Mouse (Mus musculus) left cerebral cortex, adult 2 months (tissue): Measurements from ENCODE around the gene Hmcn1. TPM values are rescaled to one million over a fixed set of nuclear protein-coding genes. Genes with fewer than 3 reads are reported as not detected.

ENCODE experiments used
- DNase-seq, 2 experiments: peaks; one replicate each; pipeline ENCODE4 v3.0.0; 2021 to 2022; ENCODE audit warnings: low spot score in 2 of 2, mixed read lengths in 1 of 2; ENCODE audit errors: extremely low spot score in 1 of 2
- H3K27ac ChIP-seq: fragments of 200-600 bp; 2 replicates; pipeline ENCODE4 v1.8.1; 2022
- H3K4me3 ChIP-seq: fragments of 200-600 bp; 2 replicates; pipeline ENCODE4 v1.8.1; 2022
- CTCF ChIP-seq: fragments of 200-600 bp; IDR thresholded peaks from 2 replicates; pipeline ENCODE4 v1.8.1; 2022; ENCODE audit warnings: antibody characterized with exemption, mild to moderate bottlenecking, moderate library complexity
- intact Hi-C: fragments of 180-260 bp; cut with DNase I; formaldehyde crosslinking; loops from one replicate; pipeline ENCODE4 v1.15.1; 2025
- total RNA-seq, 2 experiments: library from RNA; stranded (reverse); gene quantifications; 2 replicates each; pipeline ENCODE4 v1.2.3; 2021

Gene Hmcn1
- total RNA-seq, 2 experiments from 2014 or later = 1.6 to 3.5 TPM

DNA sequence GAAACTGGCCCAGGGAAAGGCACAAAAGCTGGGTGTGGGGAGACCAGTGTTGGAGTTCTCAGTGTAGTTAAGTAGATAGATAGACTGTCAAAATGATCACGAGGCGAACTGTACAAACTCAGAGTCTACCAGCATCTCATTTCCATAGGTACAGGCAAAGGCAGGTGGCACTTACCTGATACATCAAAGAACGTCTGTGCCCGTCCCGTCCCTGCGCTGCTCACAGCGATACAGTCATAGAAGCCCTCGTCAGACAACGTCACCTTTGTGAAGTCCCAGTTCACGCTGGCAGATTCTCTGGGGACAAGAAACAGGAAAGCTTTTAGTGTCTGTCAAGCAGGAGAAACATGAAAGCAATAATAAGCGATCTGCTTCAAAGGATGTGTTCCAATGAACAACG lies 190.6 kb downstream of the Hmcn1 start:
- intact Hi-C loops = no loop called here
- DNase-seq = no peak
- no peak overlapping the region for H3K27ac ChIP-seq
- no peak overlapping the region for H3K4me3 ChIP-seq
- no peak for TF ChIP-seq CTCF

DNA sequence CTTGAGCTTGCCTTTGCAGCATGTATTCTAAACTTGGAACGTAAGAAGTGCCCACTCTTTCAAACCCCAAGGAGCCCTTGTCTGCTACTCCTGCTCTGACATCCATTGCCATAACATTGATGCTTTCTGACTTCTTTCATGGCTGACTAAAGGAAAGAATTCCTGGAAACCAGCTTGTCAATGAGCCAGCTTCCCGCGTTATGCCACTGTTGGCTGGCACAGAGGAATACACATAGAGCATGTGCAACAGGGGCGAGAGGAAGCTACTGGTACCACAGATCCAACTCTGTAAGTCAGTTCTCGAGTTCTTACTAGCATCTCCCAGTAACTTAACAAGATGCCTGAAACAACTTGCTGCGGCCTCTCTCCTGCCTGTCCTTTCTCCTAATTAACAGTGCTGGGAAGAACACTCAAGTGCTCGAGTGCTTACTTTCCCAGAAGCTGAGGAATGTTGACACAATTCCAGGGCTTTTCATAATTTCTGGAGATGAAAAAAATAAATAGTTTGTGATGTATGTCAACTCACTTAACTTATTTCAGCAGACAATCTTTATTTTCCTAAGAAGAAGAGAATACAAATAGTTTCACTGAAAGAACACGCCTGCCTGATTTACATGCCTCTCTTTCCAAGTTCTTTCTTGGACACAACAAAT lies 192.5 kb downstream of the Hmcn1 start:
- no peak for DNase-seq
- Histone ChIP-seq H3K27ac (no peak overlapping the region), H3K4me3 (no peak overlapping the region)
- intact Hi-C loops = no loop called here
- TF ChIP-seq CTCF = no peak

DNA sequence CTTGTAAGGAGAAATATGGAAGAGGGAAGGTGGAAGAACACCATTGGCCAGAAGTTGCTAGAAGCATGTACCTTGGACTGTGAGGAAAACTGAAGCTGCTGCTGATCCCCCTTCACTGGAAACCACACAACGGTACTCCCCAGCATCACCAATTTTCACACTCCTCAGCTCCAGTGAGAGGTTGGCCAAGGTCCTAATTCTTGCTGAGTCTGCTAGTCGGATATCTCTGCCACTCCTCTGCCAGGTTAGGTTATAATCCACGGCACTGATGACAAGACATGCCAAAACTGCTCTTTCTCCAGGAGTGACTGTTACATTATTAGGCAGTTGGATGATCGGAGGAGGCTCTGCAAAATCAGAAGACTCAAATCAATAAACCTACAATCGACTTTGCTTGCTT lies 194.6 kb downstream of the Hmcn1 start:
- intact Hi-C loops = no loop called here
- TF ChIP-seq CTCF = no peak
- H3K27ac ChIP-seq = no peak overlapping the region
- H3K4me3 ChIP-seq = no peak overlapping the region
- no peak for DNase-seq

DNA sequence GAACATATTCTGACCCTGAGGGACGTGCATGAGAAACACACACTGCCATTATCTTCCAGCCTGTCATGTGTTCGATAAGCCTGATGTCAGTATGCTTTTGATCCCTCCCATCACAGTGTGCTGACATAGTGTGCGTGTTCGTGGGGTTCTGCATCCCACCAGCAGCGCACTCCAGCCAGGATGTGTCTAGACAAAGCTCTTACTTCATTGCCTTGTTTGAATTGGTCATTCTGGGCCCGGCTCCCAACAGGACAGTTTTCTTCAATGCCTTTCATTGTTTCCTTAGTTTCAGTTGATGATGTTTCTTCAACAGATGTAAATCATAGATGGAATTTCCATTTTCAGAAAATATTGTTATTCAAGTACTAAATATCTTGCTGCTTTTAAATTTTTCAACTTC lies 206.5 kb downstream of the Hmcn1 start:
- H3K4me3 ChIP-seq = no peak overlapping the region
- no peak for DNase-seq
- no peak for TF ChIP-seq CTCF
- intact Hi-C loops = no loop called here
- H3K27ac ChIP-seq = no peak overlapping the region

DNA sequence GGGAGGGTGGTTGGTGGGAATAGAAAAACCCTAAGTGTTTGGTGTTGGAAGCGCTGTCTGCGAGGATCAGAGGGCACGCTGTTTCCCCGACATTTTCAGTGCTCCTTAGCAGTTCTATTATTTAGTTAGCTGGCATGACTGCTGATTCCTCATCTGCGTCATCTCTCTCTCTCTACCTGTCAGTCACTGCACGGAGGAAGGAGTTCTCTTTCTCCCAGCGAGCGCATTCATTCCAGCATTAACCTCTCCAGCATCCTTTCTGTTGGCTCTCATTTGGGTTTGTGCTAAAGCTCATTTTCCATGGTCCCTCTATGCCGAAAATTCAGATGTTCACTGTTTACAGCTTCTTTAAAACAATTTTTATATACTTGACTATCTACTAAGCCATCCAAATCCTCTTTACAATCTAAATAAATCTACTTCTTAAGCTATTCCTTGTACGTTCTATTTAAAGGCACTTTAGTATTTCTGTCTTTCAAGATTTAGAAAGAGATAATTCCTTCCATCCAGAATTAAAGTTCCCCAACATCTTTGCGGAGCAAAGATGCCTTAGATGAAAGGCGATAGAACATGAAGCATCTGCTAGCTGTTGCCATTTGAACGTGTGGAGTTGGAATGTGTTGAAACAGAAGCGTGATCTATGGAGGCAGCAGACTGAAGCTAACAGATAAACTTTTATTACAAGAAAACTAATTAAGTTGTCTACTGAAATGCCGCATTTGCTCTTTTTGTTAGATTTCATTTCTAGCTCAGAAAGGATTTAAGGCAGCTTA lies 210.0 kb downstream of the Hmcn1 start:
- DNase-seq = no peak
- no peak for TF ChIP-seq CTCF
- H3K27ac ChIP-seq = no peak overlapping the region
- intact Hi-C loops = loop anchor here (5.0 kb wide), 1 partner anchor 139 kb away; no protein-coding TSS in a partner anchor
- no peak overlapping the region for H3K4me3 ChIP-seq

DNA sequence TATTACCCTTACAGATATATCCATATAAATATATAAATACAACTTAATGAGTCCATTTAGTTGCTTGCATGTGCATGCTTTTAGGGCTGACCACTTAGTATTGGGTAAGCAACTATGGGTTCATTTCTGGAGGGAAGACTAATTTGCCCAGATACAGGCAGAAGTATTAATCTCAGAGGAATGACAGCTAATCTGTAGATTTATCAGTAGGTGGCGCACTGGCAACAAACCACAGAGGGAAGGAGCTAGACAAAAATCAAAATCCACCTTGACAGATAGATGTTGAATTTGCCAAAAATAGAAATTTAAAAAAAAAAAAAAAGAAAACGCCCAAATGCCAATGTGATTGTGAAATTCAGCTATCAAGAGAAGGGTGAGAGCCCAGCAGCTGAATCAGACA lies 213.3 kb downstream of the Hmcn1 start:
- DNase-seq = no peak
- intact Hi-C loops = loop anchor here (1.0 to 5.0 kb wide), 2 partner anchors 142 to 229 kb away; no protein-coding TSS in a partner anchor
- Histone ChIP-seq H3K27ac (no peak overlapping the region), H3K4me3 (no peak overlapping the region)
- TF ChIP-seq CTCF = peak; percentile 43

DNA sequence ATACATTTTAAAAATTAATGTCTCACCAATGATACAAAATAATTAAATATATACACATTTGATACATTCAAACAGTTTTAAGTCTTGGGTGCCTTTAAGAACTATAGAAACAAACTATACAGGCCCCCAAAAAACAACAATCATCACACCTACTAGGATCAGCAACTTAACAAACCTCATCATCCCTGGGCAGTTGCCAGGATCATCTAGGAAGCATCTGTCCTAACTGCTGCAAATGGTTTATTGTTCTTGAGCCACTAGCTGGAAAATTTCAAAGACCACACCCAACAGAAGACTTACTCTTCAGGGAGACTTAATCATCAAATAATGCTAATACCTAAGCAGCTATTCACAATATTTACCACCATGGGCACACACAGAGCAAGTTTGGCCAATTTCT lies 216.5 kb downstream of the Hmcn1 start:
- no peak for DNase-seq
- Histone ChIP-seq H3K27ac (no peak overlapping the region), H3K4me3 (no peak overlapping the region)
- intact Hi-C loops = no loop called here
- no peak for TF ChIP-seq CTCF

DNA sequence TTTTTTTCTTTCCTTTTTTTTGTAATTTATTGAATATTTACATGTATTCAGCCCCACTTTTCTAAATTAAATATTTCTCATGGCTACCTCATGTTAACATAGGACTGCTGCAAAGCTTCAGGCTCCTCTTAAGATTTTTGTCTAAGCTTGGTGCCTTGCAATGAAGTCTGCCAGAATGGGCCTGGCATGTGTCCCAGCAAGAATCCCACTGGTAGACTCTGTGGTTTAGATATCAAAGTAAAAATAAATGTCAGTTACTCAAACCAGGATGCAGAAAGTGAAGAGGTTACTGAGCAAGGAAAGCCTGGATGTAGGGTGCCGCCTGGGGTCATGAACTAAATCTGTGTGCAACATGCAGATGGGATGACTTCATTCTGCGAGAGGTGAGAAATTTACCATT lies 217.5 kb downstream of the Hmcn1 start:
- no peak overlapping the region for H3K4me3 ChIP-seq
- no peak overlapping the region for H3K27ac ChIP-seq
- DNase-seq = no peak
- intact Hi-C loops = no loop called here
- no peak for TF ChIP-seq CTCF

DNA sequence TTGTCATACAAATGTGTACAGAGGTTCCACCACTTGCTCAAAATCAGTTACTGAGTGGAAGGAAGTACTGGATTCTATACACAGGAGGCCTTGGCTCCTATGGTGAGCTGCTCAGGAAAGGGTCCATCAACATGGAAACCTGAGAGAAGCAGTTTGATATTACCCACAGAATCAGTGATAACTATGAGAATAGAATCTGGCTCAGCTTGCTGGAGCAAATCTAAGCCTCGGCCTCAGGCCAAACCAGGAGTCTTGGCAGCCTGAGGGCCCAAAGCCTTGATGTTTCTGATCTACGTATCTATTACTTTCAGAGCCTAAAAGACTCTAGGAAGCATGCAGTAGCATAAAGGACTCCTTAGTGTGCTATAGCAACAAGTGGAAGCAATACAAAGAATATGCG lies 220.3 kb downstream of the Hmcn1 start:
- no peak overlapping the region for H3K27ac ChIP-seq
- intact Hi-C loops = no loop called here
- H3K4me3 ChIP-seq = no peak overlapping the region
- DNase-seq = no peak
- no peak for TF ChIP-seq CTCF

DNA sequence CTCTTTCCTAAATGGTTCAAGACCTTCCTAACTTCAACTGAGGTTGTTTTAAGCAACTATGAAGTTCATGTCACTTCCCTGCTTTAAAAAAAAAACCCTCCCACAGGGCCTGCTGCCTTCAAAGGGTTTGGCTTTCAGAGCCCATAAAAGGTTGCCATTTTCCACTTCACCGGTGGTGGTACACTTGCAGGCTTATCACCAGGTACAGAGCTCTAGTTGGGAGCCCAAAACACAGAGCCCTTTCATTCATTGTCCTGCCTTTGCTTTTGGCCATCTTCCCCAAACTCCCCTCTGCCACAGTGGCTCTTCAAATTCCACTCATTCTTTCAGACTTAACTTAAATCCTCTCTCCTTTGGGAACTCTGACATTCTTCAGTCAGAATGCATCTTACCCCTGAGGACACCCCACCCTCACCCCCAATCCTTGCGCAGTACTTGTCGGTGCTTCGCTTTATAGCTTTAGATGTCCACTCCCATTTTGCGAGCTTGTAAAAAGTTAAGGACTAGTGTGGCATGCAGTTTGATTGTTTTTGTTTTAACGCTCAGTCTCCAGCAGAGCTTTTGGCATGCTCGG lies 222.2 kb downstream of the Hmcn1 start:
- intact Hi-C loops = no loop called here
- no peak for DNase-seq
- no peak overlapping the region for H3K4me3 ChIP-seq
- no peak overlapping the region for H3K27ac ChIP-seq
- no peak for TF ChIP-seq CTCF

DNA sequence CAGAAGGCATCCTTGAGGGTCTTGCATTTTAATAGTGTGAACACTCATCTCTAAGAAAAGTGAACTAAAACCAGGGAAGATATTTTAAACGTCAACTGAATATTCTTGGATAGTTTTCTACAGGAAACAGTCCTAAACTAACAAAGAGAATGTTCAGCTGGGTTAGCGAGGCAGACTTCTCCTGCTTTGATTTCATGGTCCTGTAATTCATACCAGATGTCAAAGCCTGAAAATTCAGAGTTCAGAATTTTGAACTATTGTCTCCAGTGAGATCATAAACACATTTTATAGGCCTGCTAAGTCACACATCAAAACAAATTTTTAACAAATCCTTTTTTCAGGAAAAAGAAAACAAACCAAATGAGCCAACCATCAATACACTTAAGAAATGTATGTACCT lies 223.4 kb downstream of the Hmcn1 start:
- intact Hi-C loops = no loop called here
- Histone ChIP-seq H3K4me3 (no peak overlapping the region), H3K27ac (no peak overlapping the region)
- TF ChIP-seq CTCF = no peak
- DNase-seq = no peak

DNA sequence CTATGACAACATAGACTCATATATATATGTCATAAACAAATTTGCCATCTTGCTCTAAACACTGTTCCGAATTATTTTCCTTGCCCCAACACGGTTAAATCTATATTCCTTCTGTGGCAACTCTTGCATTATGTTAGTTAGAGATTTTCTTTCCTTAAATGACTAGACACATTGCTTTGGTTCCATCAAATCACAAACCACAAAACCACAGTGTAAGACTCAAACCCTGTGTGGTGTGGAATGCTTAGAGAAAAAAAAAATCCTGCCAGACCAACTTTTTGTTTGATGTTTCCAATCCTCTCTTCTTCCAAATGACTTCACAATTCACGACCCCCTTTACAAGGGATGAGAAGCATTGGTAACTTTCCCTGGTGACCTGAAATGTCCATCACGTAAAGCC lies 231.6 kb downstream of the Hmcn1 start:
- no peak overlapping the region for H3K4me3 ChIP-seq
- intact Hi-C loops = no loop called here
- no peak for TF ChIP-seq CTCF
- H3K27ac ChIP-seq = no peak overlapping the region
- no peak for DNase-seq

DNA sequence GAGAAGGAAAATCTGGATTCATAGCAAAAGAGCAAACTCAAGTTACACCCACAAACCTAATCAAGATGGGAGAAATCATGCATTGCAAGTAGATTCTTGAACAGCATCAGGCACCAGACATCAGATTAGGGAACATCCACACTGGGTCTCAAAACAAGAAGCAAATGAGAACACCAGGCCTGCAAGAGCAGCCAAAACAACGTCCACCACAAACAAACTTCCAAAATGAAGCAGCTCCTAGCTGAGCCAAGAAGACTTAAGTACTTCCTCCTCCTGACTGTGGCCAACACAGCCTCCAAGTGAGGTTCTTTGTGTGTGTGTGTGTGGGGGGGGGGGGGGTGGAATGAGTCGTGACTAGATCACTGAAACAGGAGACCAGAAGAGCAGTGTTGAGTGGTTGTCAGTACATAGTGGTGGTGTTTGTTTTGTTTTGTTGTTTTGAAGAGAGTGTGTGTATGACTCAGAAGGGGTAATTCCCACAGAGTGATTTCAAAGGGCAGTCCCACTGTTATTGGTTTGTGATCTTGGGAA lies 232.4 kb downstream of the Hmcn1 start:
- TF ChIP-seq CTCF = no peak
- no peak overlapping the region for H3K27ac ChIP-seq
- no peak for DNase-seq
- intact Hi-C loops = no loop called here
- H3K4me3 ChIP-seq = no peak overlapping the region
